Mouse (Mus musculus): ENCODE measurements at regions not wholly inside any gene's neighbourhood (a gene's known extent, or its start where the extent isn't known, plus 50 kb on each side); places are given as distances from the start of the nearest gene placed in this dataset.
A peak's percentile ranks its signal among the peaks of the same experiment; 100 is the strongest.

DNA sequence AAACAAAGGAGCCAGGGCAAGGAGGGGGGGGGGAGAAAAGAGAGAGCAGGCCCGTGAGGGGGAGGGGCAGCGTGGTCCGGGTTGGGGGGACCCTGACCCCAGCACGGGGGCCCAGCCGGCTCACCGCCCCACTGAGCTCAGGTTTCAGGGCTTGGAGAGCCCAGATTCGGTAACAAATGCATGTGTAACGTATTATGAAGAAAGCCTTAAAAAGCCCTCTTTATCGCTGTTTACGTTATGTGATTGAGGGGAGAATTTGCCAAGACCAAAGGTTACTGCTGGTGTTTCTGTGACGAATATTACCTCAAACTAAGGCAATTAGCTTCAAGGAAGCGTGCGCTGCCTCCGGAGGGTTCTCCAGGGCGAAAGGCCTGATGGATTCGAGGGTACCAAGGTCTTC lies 54.2 kb downstream of the Barx1 start:
- no peak for DNase-seq

DNA sequence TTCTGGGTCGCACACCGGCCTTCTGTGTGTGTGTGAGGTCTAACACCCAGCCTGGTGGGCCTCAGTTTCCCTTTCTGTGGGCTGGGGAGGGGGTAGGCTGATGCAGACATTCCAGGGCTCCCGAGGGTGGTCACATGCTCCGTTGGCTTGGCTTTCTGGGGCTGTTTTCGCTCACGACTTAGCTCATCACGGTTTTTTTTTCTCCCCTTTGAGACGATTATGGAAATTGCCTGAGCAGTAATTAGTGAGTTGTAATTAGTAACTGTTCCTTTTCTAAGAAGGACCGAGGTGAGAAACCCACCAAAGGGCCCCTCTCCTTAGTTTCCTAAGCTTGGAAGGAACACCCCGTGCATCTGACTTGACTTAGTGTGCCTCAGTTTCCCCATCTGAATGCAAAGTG lies 54.7 kb downstream of the Barx1 start:
- DNase-seq: no peak

DNA sequence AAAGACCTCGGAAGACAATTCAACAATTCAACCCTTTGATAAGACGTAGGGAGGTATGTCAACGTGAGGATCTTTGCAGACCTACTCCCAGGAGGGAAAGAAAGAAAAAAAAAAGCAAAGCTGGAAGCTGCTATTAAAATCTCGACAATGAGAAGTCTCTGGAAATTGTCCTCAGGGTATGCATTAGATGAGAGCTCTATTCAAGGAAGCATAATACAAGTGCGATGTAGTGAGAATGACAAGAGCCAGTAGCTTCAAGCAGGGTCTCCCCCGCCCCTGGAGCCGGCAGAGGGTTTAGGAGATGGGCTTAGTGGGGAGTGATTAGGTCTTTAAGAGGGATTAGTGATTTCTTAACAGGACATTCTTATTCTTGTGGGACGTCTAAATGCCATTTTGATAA lies 60.9 kb downstream of the Barx1 start:
- no peak for DNase-seq

DNA sequence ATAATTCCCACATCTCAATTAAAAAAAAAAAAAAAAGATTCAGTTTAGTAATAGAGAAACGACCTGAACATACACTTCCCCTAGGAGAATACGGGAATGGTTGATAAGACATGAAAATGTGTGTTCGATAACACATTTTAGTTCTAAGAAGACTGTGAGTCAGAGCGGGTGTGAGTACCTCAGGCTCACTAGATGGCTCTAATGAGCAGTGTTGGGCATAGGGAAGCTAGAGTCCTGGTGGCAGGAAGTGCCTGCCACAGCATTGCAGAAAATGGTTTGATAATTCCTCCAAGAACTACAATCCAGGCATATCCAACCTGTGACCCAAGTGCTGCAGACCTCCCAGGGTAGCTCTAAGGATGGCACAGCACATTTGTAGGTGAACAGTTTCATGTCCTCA lies 63.6 kb downstream of the Barx1 start:
- no peak for DNase-seq

DNA sequence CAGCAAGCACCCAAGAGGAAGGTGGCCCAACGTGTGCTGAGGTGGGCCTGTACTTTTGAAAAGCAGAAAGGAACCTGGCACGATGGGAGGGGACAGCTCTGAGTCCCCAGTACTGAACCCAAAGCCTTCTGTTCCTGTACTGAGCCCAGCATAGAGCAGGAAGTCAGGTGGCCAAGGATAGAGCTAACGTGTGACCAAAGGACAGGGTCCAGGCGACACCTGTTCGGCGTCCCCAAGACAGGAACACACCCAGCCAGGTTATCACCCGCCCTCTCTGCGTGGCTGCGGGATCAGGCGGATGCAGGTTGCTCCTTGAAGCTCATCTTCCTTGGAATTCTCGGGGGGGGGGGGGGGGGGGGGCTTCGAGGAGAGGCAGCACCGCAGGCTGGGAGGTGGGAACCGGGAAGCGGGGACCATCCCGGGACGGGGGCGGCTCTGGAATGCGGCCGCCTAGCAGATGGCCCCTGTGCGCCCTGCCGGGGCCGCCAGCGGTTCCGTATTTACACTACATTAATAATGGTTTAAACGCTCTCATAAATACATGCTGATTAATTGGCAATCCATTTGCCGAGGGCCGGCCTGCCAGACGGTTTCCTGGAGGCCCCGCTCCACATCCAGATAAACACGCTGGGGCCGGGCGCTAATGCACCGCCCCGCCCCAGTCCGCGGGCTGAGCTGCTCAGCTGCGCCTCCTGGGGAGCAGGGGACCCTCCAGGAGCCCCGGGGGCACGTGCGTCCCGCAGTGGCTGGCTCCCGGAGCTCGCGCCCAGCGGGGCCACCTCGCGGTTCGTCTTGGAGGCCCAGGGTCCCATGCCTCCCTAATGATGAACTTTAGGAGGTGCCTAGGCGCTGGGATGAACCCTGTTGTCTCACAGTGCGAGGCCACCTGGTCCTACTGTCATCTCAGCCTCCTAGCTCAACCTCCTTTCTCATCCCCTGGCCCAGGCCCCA lies 68.5 kb downstream of the Barx1 start:
- peak; percentile 22 to 27 for DNase-seq

DNA sequence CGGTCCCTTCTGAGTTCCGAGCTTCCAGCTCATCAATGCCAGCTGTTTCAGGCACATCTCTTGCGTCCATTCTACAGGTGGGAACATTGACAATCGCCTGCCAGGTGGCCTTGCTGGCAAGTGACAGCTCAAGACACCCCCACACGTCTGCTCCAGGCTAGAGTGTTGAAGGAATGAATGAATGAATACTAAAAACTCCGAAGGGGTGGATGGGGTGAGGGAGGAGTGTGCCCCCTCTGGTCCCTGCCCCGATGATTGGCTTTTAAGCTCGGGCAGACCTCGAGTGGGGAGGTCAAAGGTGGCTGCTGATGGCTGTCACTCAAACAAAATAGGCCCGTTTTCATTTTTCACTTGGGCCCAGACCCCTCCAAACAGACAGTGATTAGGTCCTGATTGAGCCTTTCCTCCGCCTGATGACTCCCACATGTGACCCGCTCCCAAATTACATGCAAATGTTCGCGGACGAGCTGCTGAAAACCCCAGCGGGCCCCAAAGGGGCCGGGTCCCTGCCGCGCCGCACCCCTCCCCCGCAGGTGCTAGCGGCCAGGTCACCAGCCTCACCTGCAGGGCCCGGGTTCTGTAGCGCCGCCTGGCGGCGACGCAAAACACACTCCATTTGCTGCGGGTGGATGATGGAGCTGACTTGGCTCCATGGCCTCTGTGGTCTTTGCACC lies 69.5 kb downstream of the Barx1 start:
- DNase-seq: peak; percentile 40 to 50

DNA sequence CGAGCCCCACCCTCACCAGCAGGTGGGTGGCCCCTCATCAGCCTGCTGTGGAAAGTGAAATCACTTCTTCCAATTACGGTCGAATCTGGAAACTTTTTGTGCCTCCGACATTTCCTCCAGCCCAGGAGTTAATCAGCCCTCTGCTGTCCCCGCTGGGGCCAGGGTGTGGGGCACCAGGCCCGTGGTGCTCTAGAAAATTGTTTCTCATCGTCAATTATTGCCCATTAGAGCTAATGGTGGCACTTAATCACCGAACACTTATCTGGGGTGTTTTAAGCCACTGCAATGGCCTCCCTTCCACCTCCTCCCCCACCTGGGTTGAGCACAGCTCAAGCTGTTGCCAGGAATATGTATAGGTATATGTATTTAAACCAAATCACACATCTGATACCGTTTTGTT lies 72.2 kb downstream of the Barx1 start:
- DNase-seq: no peak

DNA sequence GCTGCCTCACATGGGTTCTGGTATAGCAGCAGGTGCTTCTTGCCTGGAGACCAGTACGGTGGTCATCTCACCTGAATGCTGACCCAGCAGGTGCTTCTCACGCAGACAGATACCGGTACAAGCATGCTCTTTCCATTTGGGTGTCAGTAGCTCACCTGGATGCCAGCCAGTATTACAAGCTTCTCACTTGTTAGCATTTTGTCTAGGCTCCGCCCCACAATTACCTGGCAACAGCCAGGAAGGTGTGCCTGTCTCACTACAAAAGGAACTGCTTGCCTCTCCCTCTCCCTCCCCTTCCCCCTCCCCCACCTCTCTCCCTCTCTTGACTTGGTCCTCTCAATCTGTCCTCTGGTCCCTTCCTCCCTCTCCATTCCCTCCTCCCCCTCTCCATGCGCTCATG lies 82.8 kb downstream of the Barx1 start:
- no peak for DNase-seq

DNA sequence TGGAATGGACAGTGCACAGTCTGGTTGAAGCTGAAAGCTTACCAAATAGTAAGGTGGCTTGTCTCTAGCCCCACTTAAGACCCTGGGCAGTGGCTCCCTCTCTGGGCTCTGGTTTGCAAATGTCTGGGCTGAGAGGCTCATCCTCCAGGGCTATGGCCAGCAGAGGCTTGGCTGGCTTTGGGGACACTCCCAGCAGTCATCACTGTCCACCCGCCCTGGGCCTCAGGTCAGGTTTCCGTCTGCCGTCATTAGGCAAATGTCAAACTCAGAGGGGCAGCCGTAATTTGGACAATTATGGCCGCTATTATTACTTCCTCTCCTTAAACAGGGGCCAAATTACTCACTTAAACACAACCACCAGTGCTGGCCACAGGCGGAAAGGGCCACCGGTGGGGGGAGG lies 83.5 kb downstream of the Barx1 start:
- no peak for DNase-seq
